Mouse (Mus musculus) MEL (cell line): Measurements from ENCODE around the gene Entpd5. TPM values are rescaled to one million over a fixed set of nuclear protein-coding genes. Genes with fewer than 3 reads are reported as not detected.

ENCODE experiments used
- DNase-seq: peaks from one replicate; pipeline ENCODE4 v3.0.0; 2011; ENCODE audit warnings: low read depth, low spot score
- H3K27ac ChIP-seq: 2 replicates; pipeline ENCODE4 v1.5.1; 2012; ENCODE audit warnings: low read depth, mild to moderate bottlenecking, control low read depth, low read length, moderate library complexity; ENCODE audit not compliant: control insufficient read depth
- H3K27me3 ChIP-seq, 2 experiments: fragments of 150-350 bp in 1 of 2; sonication (generic) in 1 of 2; 2 replicates each; pipeline ENCODE4 v1.6.1; 2012; ENCODE audit warnings: low read length in 2 of 2, mild to moderate bottlenecking in 2 of 2, improper control_type of control experiment in 1 of 2, moderate library complexity in 1 of 2; ENCODE audit not compliant: insufficient read depth in 2 of 2, control insufficient read depth in 1 of 2
- H3K36me3 ChIP-seq, 2 experiments: 2 replicates each; pipeline ENCODE4 v1.6.1; 2012 to 2014; ENCODE audit warnings: low read length in 2 of 2, improper control_type of control experiment in 1 of 2, inconsistent platforms in 1 of 2, mild to moderate bottlenecking in 1 of 2; ENCODE audit not compliant: insufficient read depth in 2 of 2, control insufficient read depth in 1 of 2
- H3K4me1 ChIP-seq, 2 experiments: fragments of 150-350 bp in 1 of 2; sonication (generic) in 1 of 2; 2 replicates each; pipeline ENCODE4 v1.6.1; 2012; ENCODE audit warnings: low read length in 2 of 2, improper control_type of control experiment in 1 of 2, mild to moderate bottlenecking in 1 of 2; ENCODE audit not compliant: insufficient read depth in 2 of 2, control insufficient read depth in 1 of 2
- H3K4me3 ChIP-seq, 2 experiments: fragments of 150-350 bp in 1 of 2; sonication (generic) in 1 of 2; 2 replicates each; pipeline ENCODE4 v1.5.1; 2012; ENCODE audit warnings: low read depth in 2 of 2, low read length in 2 of 2, mild to moderate bottlenecking in 2 of 2, moderate library complexity in 2 of 2, control low read depth in 1 of 2, improper control_type of control experiment in 1 of 2; ENCODE audit not compliant: control insufficient read depth in 1 of 2, insufficient read depth in 1 of 2
- H3K79me2 ChIP-seq: 2 replicates; pipeline ENCODE4 v1.6.1; 2012; ENCODE audit warnings: mild to moderate bottlenecking, low read length, moderate library complexity; ENCODE audit not compliant: control insufficient read depth, poor library complexity, insufficient read depth
- H3K9ac ChIP-seq: 2 replicates; pipeline ENCODE4 v1.6.1; 2012; ENCODE audit warnings: low read depth, mild to moderate bottlenecking, control low read depth, low read length, moderate library complexity; ENCODE audit not compliant: control insufficient read depth, poor library complexity, severe bottlenecking
- H3K9me3 ChIP-seq: fragments of 150-350 bp; sonication (generic); replicated peaks from 2 replicates; pipeline ENCODE4 v1.6.1; 2012; ENCODE audit warnings: mild to moderate bottlenecking, low read length, improper control_type of control experiment, moderate library complexity; ENCODE audit not compliant: insufficient read depth
- CHD1 ChIP-seq: IDR thresholded peaks from 2 replicates; pipeline ENCODE4 v1.6.1; 2012; ENCODE audit warnings: low read depth, mild to moderate bottlenecking, inconsistent platforms, low read length, improper control_type of control experiment
- ELF1 ChIP-seq: IDR thresholded peaks from 2 replicates; pipeline ENCODE4 v1.6.1; 2014; ENCODE audit warnings: low read depth, mild to moderate bottlenecking, inconsistent platforms, low read length, improper control_type of control experiment, moderate library complexity
- EP300 ChIP-seq, 2 experiments: IDR thresholded peaks; 2 replicates each; pipeline ENCODE4 v1.6.1; 2011; ENCODE audit warnings: improper control_type of control experiment in 2 of 2, low read length in 2 of 2, low read depth in 1 of 2, mild to moderate bottlenecking in 1 of 2
- ETS1 ChIP-seq: IDR thresholded peaks from 2 replicates; pipeline ENCODE4 v1.6.1; 2012; ENCODE audit warnings: low read depth, mild to moderate bottlenecking, inconsistent platforms, low read length, improper control_type of control experiment, moderate library complexity
- GABPA ChIP-seq: IDR thresholded peaks from 2 replicates; pipeline ENCODE4 v1.6.1; 2012; ENCODE audit warnings: low read depth, mild to moderate bottlenecking, inconsistent platforms, low read length, improper control_type of control experiment, moderate library complexity
- GATA1 ChIP-seq: IDR thresholded peaks from 2 replicates; pipeline ENCODE4 v1.6.1; 2011; ENCODE audit warnings: low read depth, low read length, improper control_type of control experiment
- HCFC1 ChIP-seq: IDR thresholded peaks from 2 replicates; pipeline ENCODE4 v1.6.1; 2012; ENCODE audit warnings: low read depth, mild to moderate bottlenecking, inconsistent platforms, low read length, improper control_type of control experiment, moderate library complexity
- MAZ ChIP-seq: IDR thresholded peaks from 2 replicates; pipeline ENCODE4 v1.6.1; 2012; ENCODE audit warnings: low read depth, mild to moderate bottlenecking, inconsistent platforms, low read length, improper control_type of control experiment
- MEF2A ChIP-seq: IDR thresholded peaks from 2 replicates; pipeline ENCODE4 v1.6.1; 2014; ENCODE audit warnings: low read depth, mild to moderate bottlenecking, inconsistent platforms, low read length, improper control_type of control experiment; ENCODE audit not compliant: poor library complexity, insufficient replicate concordance, severe bottlenecking; ENCODE audit errors: extremely low read depth
- MYC ChIP-seq: IDR thresholded peaks from 2 replicates; pipeline ENCODE4 v1.6.1; 2011; ENCODE audit warnings: low read depth, mild to moderate bottlenecking, low read length, improper control_type of control experiment, moderate library complexity
- NELFE ChIP-seq: IDR thresholded peaks from 2 replicates; pipeline ENCODE4 v1.6.1; 2011; ENCODE audit warnings: low read depth, low read length, improper control_type of control experiment
- NRF1 ChIP-seq: IDR thresholded peaks from 2 replicates; pipeline ENCODE4 v1.6.1; 2014; ENCODE audit warnings: low read depth, mild to moderate bottlenecking, inconsistent platforms, low read length, improper control_type of control experiment, moderate library complexity; ENCODE audit not compliant: poor library complexity, insufficient read depth, severe bottlenecking
- POLR2AphosphoS2 ChIP-seq: IDR thresholded peaks from 2 replicates; pipeline ENCODE4 v1.6.1; 2011; ENCODE audit warnings: low read length, improper control_type of control experiment
- POLR2AphosphoS5 ChIP-seq: IDR thresholded peaks from 2 replicates; pipeline ENCODE4 v1.6.1; 2012; ENCODE audit warnings: low read depth, borderline replicate concordance, mild to moderate bottlenecking, inconsistent platforms, low read length, moderate library complexity, mixed read lengths
- RAD21 ChIP-seq: IDR thresholded peaks from 2 replicates; pipeline ENCODE4 v1.6.1; 2011; ENCODE audit warnings: mild to moderate bottlenecking, low read depth, low read length, improper control_type of control experiment
- RCOR1 ChIP-seq: IDR thresholded peaks from 2 replicates; pipeline ENCODE4 v1.6.1; 2012; ENCODE audit warnings: low read depth, mild to moderate bottlenecking, inconsistent platforms, low read length, improper control_type of control experiment
- TAL1 ChIP-seq: IDR thresholded peaks from 2 replicates; pipeline ENCODE4 v1.6.1; 2012; ENCODE audit warnings: mild to moderate bottlenecking, inconsistent platforms, low read length, moderate library complexity, mixed read lengths
- TBP ChIP-seq: IDR thresholded peaks from 2 replicates; pipeline ENCODE4 v1.8.0; 2011; ENCODE audit warnings: low read depth, low read length, improper control_type of control experiment
- ZKSCAN1 ChIP-seq: IDR thresholded peaks from 2 replicates; pipeline ENCODE4 v1.6.1; 2012; ENCODE audit warnings: low read depth, mild to moderate bottlenecking, inconsistent platforms, low read length, improper control_type of control experiment, moderate library complexity
- polyA plus RNA-seq, 2 experiments: library from polyadenylated mRNA; stranded (reverse) in 1 of 2; unstranded in 1 of 2; fragments of >175 nt in 1 of 2; fragments of >200 nt in 1 of 2; gene quantifications; 2 replicates each; pipeline versions ENCODE4 v1.2.1 to v1.2.4; 2012; ENCODE audit warnings: low replicate concordance in 2 of 2, low read depth in 1 of 2; ENCODE audit not compliant: insufficient read length in 2 of 2, insufficient read depth in 1 of 2, missing spikeins in 1 of 2
- total RNA-seq: library from RNA; depleted of rRNA; stranded (reverse); fragments of 300-350 nt; gene quantifications from 2 replicates; pipeline ENCODE4 v1.2.3, GENCODE M21; 2012

Entpd5 gene
- total and polyA plus RNA-seq, 3 experiments = 5.7 to 12.8 TPM; not detected in 1

- Histone ChIP-seq H3K4me3 (no peak overlapping the region), H3K9me3 (no peaks in the 10 kb centered on the region), H3K27me3 (no peaks in the 10 kb centered on the region), H3K4me1 (peaks cover 0 to 8% of the 10 kb centered on the region in 2 experiments; a peak in 3 of 4 replicates), H3K79me2 (no peaks in the 10 kb centered on the region), H3K27ac (no peak overlapping the region), H3K36me3 (peaks cover 0 to 10% of the 10 kb centered on the region in 2 experiments; a peak in 2 of 4 replicates), H3K9ac (no peak overlapping the region)
- DNase-seq = peak; percentile 64
- TF ChIP-seq GATA1 = no peak
- TF ChIP-seq ETS1 = 0 out of 2 replicates have a peak, but pooled peaks have one; percentile 19
- no peak for TF ChIP-seq RCOR1
- no peak for TF ChIP-seq MYC
- TF ChIP-seq MEF2A = no peak
- no peak for TF ChIP-seq RAD21
These were observed 24.2 kb downstream of the Entpd5 start for GRCm38 (mm10) chr12:84384644-84385081.

- Histone ChIP-seq H3K27ac (no peak overlapping the region), H3K36me3 (peaks cover 0 to 10% of the 10 kb centered on the region in 2 experiments; a peak in 2 of 4 replicates), H3K4me1 (peaks cover 0 to 8% of the 10 kb centered on the region in 2 experiments; a peak in 3 of 4 replicates), H3K79me2 (no peaks in the 10 kb centered on the region), H3K4me3 (no peak overlapping the region), H3K9me3 (no peaks in the 10 kb centered on the region), H3K27me3 (no peaks in the 10 kb centered on the region), H3K9ac (no peak overlapping the region)
- no peak for DNase-seq
- TF ChIP-seq MEF2A (no peak), TAL1 (no peak), HCFC1 (no peak), EP300 (IDR thresholded peaks at IDR 0.05; ENCODE audit: low read depth in 1 of 2, low read length in 2 of 2) (no peak), TBP (no peak), ETS1 (no peak), POLR2AphosphoS5 (no peak), NRF1 (no peak), MAZ (no peak), ZKSCAN1 (no peak), CHD1 (no peak), ELF1 (no peak), GABPA (no peak), POLR2AphosphoS2 (no peak), NELFE (no peak), GATA1 (no peak)
These were observed 26.5 kb downstream of the Entpd5 start for GRCm38 (mm10) chr12:84382369-84382768.
